Mouse (Mus musculus): ENCODE data around the gene Spc25. TPM values are rescaled to one million over a fixed set of nuclear protein-coding genes. Genes with fewer than 3 reads are reported as not detected.

Spc25 gene
- polyA plus RNA-seq, 1 experiment from 2014 or later: 101 TPM

DNA sequence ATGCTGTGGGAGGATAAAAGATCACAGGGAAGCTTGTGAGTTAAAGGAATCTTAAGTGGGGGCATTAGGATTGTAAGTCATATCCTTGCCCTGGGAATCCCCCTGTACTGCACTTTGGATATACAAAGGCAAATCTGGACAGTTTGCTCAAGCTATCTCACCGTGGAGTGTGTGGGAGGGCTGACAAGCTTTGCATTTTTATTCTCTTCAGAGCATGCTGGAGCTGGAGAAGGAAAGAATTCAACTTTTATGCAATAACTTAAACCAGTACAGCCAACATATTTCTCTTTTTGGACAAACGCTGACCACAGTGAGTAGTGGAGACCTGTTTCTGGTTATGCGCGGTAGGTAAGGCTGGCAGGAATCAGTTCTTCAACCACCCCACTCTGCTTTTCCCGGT, 30.7 kb downstream of the Spc25 start:
- Histone ChIP-seq H3K4me3 (no peak overlapping the region), H3K4me1 (no peaks in the 10 kb centered on the region), H3K9me3 (no peaks in the 10 kb centered on the region; the same call in 1 of the 2 replicates), H3K4me2 (replicated peaks) (no peak overlapping the region), H3K9ac (replicated peaks) (no peak overlapping the region), H3K36me3 (no peaks in the 10 kb centered on the region), H3K27ac (replicated peaks) (no peak overlapping the region), H3K27me3 (no peaks in the 10 kb centered on the region)
- 86% methylated on average over 5 of the region's 5 CpGs for WGBS
- no peak for ATAC-seq (replicated peaks)

DNA sequence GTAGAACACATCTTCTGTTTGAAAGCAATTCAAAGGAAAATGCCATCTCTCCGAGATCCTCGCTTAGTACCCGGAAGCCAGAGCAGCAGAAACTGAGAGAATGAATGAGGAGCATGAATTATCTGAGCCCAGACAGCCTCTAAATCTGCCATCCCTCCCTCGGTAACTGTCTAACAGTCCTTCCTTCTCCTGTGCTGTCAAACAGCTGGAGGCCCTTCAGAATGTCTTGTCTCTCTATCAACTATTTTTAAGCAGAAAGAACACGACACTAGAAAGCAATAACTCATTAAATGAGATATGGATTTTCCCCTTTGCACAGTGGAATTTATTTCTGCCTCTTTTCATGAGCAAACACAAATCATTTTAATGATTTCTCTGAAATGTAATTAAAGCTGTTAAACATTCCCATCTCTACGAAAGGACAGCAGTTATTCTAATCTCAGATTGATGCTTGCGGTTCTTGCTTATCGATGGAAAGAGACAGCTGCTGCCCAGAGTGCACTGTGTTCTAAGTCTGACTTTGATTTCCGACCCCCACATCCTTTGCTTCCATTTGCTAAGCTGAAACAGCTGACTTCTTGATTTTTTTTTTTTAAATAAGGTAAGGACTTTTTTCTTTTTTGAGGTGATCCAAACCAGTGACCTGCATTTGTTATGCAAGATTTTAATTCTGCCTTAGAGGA, 35.5 kb downstream of the Spc25 start:
- H3K36me3 ChIP-seq: no peaks in the 10 kb centered on the region
- WGBS: 82% methylated on average over 9 of the region's 9 CpGs
- H3K4me1 ChIP-seq: no peaks in the 10 kb centered on the region
- H3K9me3 ChIP-seq: no peaks in the 10 kb centered on the region; the same call in 1 of the 2 replicates
- H3K9ac ChIP-seq (replicated peaks): no peak overlapping the region
- no peaks in the 10 kb centered on the region for H3K27me3 ChIP-seq
- H3K4me2 ChIP-seq (replicated peaks): no peak overlapping the region
- H3K27ac ChIP-seq (replicated peaks): no peak overlapping the region
- no peak for ATAC-seq (replicated peaks)
- H3K4me3 ChIP-seq: no peak overlapping the region

DNA sequence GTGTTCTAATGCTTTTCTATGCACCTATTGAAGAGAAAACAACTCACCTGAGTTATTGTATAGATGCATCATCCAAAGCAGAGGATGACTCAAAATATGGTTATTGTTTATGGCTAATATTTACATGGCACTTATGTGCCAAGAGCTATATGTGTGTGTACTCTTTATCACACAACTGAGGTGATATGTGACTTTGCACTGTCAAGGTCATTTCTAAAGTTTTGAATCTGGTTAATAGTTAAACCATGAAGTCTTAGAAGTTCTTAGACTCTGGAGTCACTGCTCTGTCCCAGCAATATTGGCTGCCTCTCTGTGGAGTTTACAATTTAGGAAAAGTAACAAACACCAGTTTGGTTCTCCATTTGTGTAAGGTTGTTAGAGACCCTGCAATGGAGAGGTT, 47.1 kb downstream of the Spc25 start:
- Histone ChIP-seq H3K4me2 (replicated peaks) (no peak overlapping the region), H3K4me3 (no peak overlapping the region), H3K4me1 (no peaks in the 10 kb centered on the region), H3K27ac (replicated peaks) (no peak overlapping the region), H3K27me3 (no peaks in the 10 kb centered on the region), H3K9ac (replicated peaks) (no peak overlapping the region), H3K9me3 (no peaks in the 10 kb centered on the region), H3K36me3 (no peaks in the 10 kb centered on the region)
- no peak for ATAC-seq (replicated peaks)

GRCm38 (mm10) chr2:69156283-69156682, 49.7 kb downstream of the Spc25 start:
- WGBS: 67% methylated on average over 7 of the region's 7 CpGs
- Histone ChIP-seq H3K27me3 (no peaks in the 10 kb centered on the region), H3K4me3 (no peak overlapping the region), H3K9ac (replicated peaks) (no peak overlapping the region), H3K27ac (replicated peaks) (no peak overlapping the region), H3K9me3 (no peaks in the 10 kb centered on the region), H3K4me1 (no peaks in the 10 kb centered on the region), H3K4me2 (replicated peaks) (no peak overlapping the region), H3K36me3 (no peaks in the 10 kb centered on the region)
- no peak for ATAC-seq (replicated peaks)

DNA sequence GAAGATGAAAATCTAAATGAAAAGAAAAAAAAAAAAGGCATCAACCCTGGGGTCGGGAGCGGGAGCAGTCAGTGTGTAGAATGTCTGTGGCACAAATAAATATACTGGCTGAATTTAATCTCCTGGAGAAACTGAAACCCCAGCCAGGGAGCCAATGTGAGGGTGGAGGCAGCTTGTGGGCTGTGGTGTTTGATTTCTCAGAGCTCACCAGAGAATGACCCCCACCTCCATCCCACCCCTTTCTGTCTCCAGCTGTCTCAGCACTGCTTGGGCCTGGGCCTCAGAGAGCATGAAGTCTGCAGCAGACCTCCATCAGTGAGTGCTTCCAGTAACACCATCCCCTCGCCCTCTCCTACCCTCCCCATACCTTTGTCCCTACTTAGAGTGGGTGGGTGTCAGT, 50.1 kb downstream of the Spc25 start:
- no peaks in the 10 kb centered on the region for H3K9me3 ChIP-seq
- H3K36me3 ChIP-seq: no peaks in the 10 kb centered on the region
- H3K4me1 ChIP-seq: no peaks in the 10 kb centered on the region
- H3K27ac ChIP-seq (replicated peaks): no peak overlapping the region
- no peak overlapping the region for H3K4me2 ChIP-seq (replicated peaks)
- ATAC-seq (replicated peaks): no peak
- no peak overlapping the region for H3K9ac ChIP-seq (replicated peaks)
- H3K27me3 ChIP-seq: no peaks in the 10 kb centered on the region
- no peak overlapping the region for H3K4me3 ChIP-seq
- 77% methylated on average over 3 of the region's 3 CpGs for WGBS

DNA sequence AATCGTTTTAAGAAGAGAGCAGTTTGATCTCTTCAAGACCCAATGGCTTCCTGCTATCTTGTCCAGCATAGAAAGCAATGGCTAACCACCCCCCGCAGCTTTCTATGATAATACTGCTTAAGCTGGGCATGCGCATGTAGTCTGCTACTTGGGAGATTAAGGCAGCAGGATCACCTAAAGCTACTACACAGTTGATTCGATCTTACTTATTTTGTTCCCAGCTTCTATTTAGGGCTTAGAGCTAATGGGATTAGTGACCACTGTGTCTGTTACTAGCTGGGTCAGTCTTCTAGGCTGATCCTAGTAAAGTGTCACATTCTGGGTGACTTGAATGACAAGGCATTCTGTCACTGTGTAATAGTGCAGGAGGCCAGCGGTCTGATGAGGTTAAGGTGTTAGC, 55.2 kb downstream of the Spc25 start:
- H3K4me3 ChIP-seq: no peak overlapping the region
- no peak overlapping the region for H3K27ac ChIP-seq (replicated peaks)
- no peaks in the 10 kb centered on the region for H3K36me3 ChIP-seq
- no peak for ATAC-seq (replicated peaks)
- 44% methylated on average over 5 of the region's 5 CpGs for WGBS
- no peaks in the 10 kb centered on the region for H3K4me1 ChIP-seq
- H3K27me3 ChIP-seq: no peaks in the 10 kb centered on the region
- H3K9me3 ChIP-seq: no peaks in the 10 kb centered on the region
- H3K9ac ChIP-seq (replicated peaks): no peak overlapping the region
- H3K4me2 ChIP-seq (replicated peaks): no peak overlapping the region

- no peak for ATAC-seq (replicated peaks)
- H3K36me3 ChIP-seq: no peaks in the 10 kb centered on the region
- no peak overlapping the region for H3K4me3 ChIP-seq
- H3K27ac ChIP-seq (replicated peaks): no peak overlapping the region
- no peaks in the 10 kb centered on the region for H3K4me1 ChIP-seq
- H3K4me2 ChIP-seq (replicated peaks): no peak overlapping the region
- no peaks in the 10 kb centered on the region for H3K9me3 ChIP-seq
- no peak overlapping the region for H3K9ac ChIP-seq (replicated peaks)
- 92% methylated on average over 10 of the region's 10 CpGs for WGBS
- H3K27me3 ChIP-seq: no peaks in the 10 kb centered on the region
Observed at GRCm38 (mm10) chr2:69149154-69149553, 56.8 kb downstream of the Spc25 start.

DNA sequence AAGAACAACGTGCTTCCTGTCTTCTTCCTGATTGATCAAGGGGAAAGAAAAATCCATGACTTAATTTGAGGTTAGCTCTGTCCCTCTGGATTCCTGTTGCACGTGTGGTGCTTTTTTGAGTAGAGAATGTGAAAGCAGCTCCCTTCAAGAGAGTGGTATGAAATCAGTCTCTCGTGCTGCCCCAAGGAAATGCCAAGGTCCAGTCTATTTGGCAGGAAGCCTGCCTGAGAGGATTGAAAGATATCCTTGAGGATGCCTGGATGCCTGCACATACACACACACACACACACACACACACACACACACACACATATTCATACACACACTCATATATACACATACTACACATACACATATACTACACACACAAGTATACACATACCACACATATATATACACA, 57.3 kb downstream of the Spc25 start:
- no peaks in the 10 kb centered on the region for H3K9me3 ChIP-seq
- H3K27me3 ChIP-seq: no peaks in the 10 kb centered on the region
- no peaks in the 10 kb centered on the region for H3K4me1 ChIP-seq
- no peaks in the 10 kb centered on the region for H3K36me3 ChIP-seq
- H3K9ac ChIP-seq (replicated peaks): no peak overlapping the region
- H3K4me3 ChIP-seq: no peak overlapping the region
- 79% methylated on average over 3 of the region's 3 CpGs for WGBS
- no peak for ATAC-seq (replicated peaks)
- no peak overlapping the region for H3K27ac ChIP-seq (replicated peaks)
- no peak overlapping the region for H3K4me2 ChIP-seq (replicated peaks)

Other genes with a start within 250 kb of the Spc25 start
- 1.2 and 1.6 TPM in 2 replicates for gene Nostrin, start 70.4 kb downstream of the Spc25 start, polyA plus RNA-seq (2015; fragmentation: Nextera tagmentation; extraction: Ambion mirVana)
- gene G6pc2, start 4.9 kb upstream of the Spc25 start, polyA plus RNA-seq (2015; fragmentation: Nextera tagmentation; extraction: Ambion mirVana): not detected in 2 replicates
- not detected in 2 replicates for gene Abcb11, start 136.4 kb upstream of the Spc25 start, polyA plus RNA-seq (2015; fragmentation: Nextera tagmentation; extraction: Ambion mirVana)
- not detected in 2 replicates for gene Dhrs9, start 174.3 kb upstream of the Spc25 start, polyA plus RNA-seq (2015; fragmentation: Nextera tagmentation; extraction: Ambion mirVana)